Mouse (Mus musculus): ENCODE results near the gene Rcc1l.

- no peak for TF ChIP-seq POLR2A (IDR thresholded peaks at IDR 0.05; ENCODE audit: insufficient read depth, low read depth, low read length)
- TF ChIP-seq CTCF (IDR thresholded peaks at IDR 0.05) = no peak
Observed at GRCm38 (mm10) chr5:134166642-134167041, 9.9 kb downstream of the Rcc1l start.

Data from heart, adult 2 months (tissue).